Comparison of ENCODE assay signal across 8 mouse cellular contexts in genomic region chr6:85154861-85155528, GRCm38 (mm10). TPM values are rescaled to one million over a fixed set of nuclear protein-coding genes. Genes with fewer than 3 reads are reported as not detected.
DNase-seq lines count a peak whose midpoint lies in the region; ATAC-seq and TF ChIP-seq lines count a peak whose summit lies in the region.

No protein-coding gene starts in this region.

- peak; percentile 32 to 53 for DNase-seq in cerebellum, postnatal 25 days
- peak; percentile 51 for DNase-seq in adrenal gland, postnatal 25 days
- DNase-seq in gastrocnemius, adult 18-20 months (ENCODE audit: low spot score): peak; percentile 28
- DNase-seq in hindbrain, postnatal 0 days (ENCODE audit: low spot score): peak; percentile 66
- DNase-seq in liver, adult 2 months (ENCODE audit: extremely low read depth, low read depth, low spot score): peak; percentile 82
- DNase-seq in yolk sac, embryonic 10.5 days (ENCODE audit: low spot score): peak; percentile 51

- H3K4me3 ChIP-seq in hindbrain, postnatal 0 days (ENCODE audit: low read length): peak overlapping the region; percentile 20
- peak overlapping the region; percentile 58 for H3K4me3 ChIP-seq in liver, adult 2 months (ENCODE audit: insufficient read depth, low read depth, low read length)
- H3K4me3 ChIP-seq in myocyte: no peak overlapping the region

- H3K36me3 ChIP-seq in hindbrain, postnatal 0 days (ENCODE audit: insufficient read depth, low read length): no peaks in the 10 kb centered on the region
- H3K36me3 ChIP-seq in liver, adult 2 months (ENCODE audit: control insufficient read depth, insufficient read depth, low read length): no peaks in the 10 kb centered on the region
- H3K36me3 ChIP-seq in myocyte (ENCODE audit: control insufficient read depth, insufficient read depth): no peaks in the 10 kb centered on the region

- H3ac ChIP-seq in myocyte (ENCODE audit: control insufficient read depth, insufficient read length): no peak overlapping the region

- H3K9ac ChIP-seq in hindbrain, postnatal 0 days (replicated peaks; ENCODE audit: low read length): peak overlapping the region; percentile 7; the same call in 1 of the 2 replicates
- H3K9ac ChIP-seq in liver, adult 2 months (ENCODE audit: low read depth, low read length): peak overlapping the region; percentile 23

- H3K4me2 ChIP-seq in hindbrain, postnatal 0 days (ENCODE audit: low read depth, low read length): peak overlapping the region; percentile 70
- H3K4me2 ChIP-seq in myocyte (ENCODE audit: low read depth): peak overlapping the region; percentile 18

- no peak overlapping the region for H3K27ac ChIP-seq in hindbrain, postnatal 0 days
- no peak overlapping the region for H3K27ac ChIP-seq in liver, adult 2 months (replicated peaks; ENCODE audit: insufficient read depth, low read depth, low read length)

- peak; percentile 67 for TF ChIP-seq CTCF in hindbrain, postnatal 0 days (IDR thresholded peaks at IDR 0.05; ENCODE audit: low read depth)
- TF ChIP-seq CTCF in liver, adult 2 months (IDR thresholded peaks at IDR 0.05; ENCODE audit: low read depth, low read length): peak; percentile 60

- no peaks in the 10 kb centered on the region for H3K4me1 ChIP-seq in hindbrain, postnatal 0 days (ENCODE audit: insufficient read depth, low read length)
- peaks cover 5% of the 10 kb centered on the region; the same call in 1 of the 2 replicates for H3K4me1 ChIP-seq in liver, adult 2 months (ENCODE audit: control insufficient read depth, insufficient read depth, low read length)

- TF ChIP-seq POLR2A in liver, adult 2 months (IDR thresholded peaks at IDR 0.05; ENCODE audit: extremely low read depth, insufficient read depth, low read length): no peak
- no peak for TF ChIP-seq POLR2A in myocyte (IDR thresholded peaks at IDR 0.05; ENCODE audit: insufficient read length, low read depth)

- H3K9me3 ChIP-seq in hindbrain, postnatal 0 days (ENCODE audit: low read length): no peaks in the 10 kb centered on the region

- ATAC-seq in cerebellum, adult (ENCODE audit: insufficient number of reproducible peaks, low FRiP score, low TSS enrichment): no peak
- peak; percentile 30; the same call in 1 of the 2 replicates for ATAC-seq in hindbrain, postnatal 0 days

- H3K27me3 ChIP-seq in hindbrain, postnatal 0 days (ENCODE audit: insufficient read depth, low read length): no peaks in the 10 kb centered on the region
- no peaks in the 10 kb centered on the region for H3K27me3 ChIP-seq in liver, adult 2 months (ENCODE audit: control insufficient read depth, insufficient read depth, low read length)
- H3K27me3 ChIP-seq in myocyte (ENCODE audit: control insufficient read depth, insufficient read depth, insufficient read length): peaks cover 11% of the 10 kb centered on the region

- WGBS in hindbrain, postnatal 0 days: 2% methylated on average over 34 of the region's 34 CpGs
- WGBS in liver, adult 2 months: 4% methylated on average over 34 of the region's 34 CpGs

- no peaks in the 10 kb centered on the region for H3K79me2 ChIP-seq in liver, adult 2 months (ENCODE audit: control insufficient read depth, insufficient read depth, low read length)
- H3K79me2 ChIP-seq in myocyte (ENCODE audit: control insufficient read depth, insufficient read depth): no peaks in the 10 kb centered on the region

TF ChIP-seq in myocyte, 11 proteins besides CTCF, POLR2A, EP300 and RAD21:
- no peak for TF ChIP-seq USF1 (IDR thresholded peaks at IDR 0.05; ENCODE audit: low read depth)
- TF ChIP-seq MYOG (IDR thresholded peaks at IDR 0.05; ENCODE audit: control insufficient read depth in 1 of 3, insufficient read depth in 1 of 3, insufficient read length in 2 of 3, low read depth in 2 of 3): peak in 1 of 3 experiments; percentile 22
- TF ChIP-seq CEBPB (IDR thresholded peaks at IDR 0.05; ENCODE audit: insufficient read depth, poor library complexity, severe bottlenecking): no peak
TF ChIP-seq in myocyte: peak in this region for 1.

RNA-seq across cellular contexts. Expression of gene Spr, which starts 17.4 kb away (rescaled TPM):
- total RNA-seq in adrenal gland, postnatal 25 days (2021): 64.3 and 81.8 TPM in 2 replicates
- total RNA-seq in gastrocnemius, adult 18-20 months (2021): 10 to 100 TPM; 47.4 to 51.5 TPM
- 44.3 and 45.0 TPM in 2 replicates for total RNA-seq in hindbrain, postnatal 0 days (2014; rRNA removed)
- 36.1 TPM in 2 replicates for polyA plus RNA-seq in hindbrain, postnatal 0 days (2015; fragmentation: Nextera tagmentation; extraction: Ambion mirVana)
- total RNA-seq in liver, adult 2 months (2014; rRNA removed): 143 and 164 TPM in 2 replicates
- 53.2 and 68.0 TPM in 2 replicates for polyA plus RNA-seq in liver, adult 2 months (2012; rRNA removed)
- 72.4 TPM for polyA plus RNA-seq in myocyte (2012; fragmentation: generic; extraction: Trizol)

RNA-seq across cellular contexts. Expression of gene Emx1, which starts 32.2 kb away (rescaled TPM):
- total RNA-seq in adrenal gland, postnatal 25 days (2021): not detected in 2 replicates
- total RNA-seq in gastrocnemius, adult 18-20 months (2021): not detected
- 0.52 and 0.61 TPM in 2 replicates for total RNA-seq in hindbrain, postnatal 0 days (2014; rRNA removed)
- polyA plus RNA-seq in hindbrain, postnatal 0 days (2015; fragmentation: Nextera tagmentation; extraction: Ambion mirVana): 0.11 TPM in 1 of 2 replicates, not detected in the other
- not detected in 2 replicates for total RNA-seq in liver, adult 2 months (2014; rRNA removed)
- polyA plus RNA-seq in liver, adult 2 months (2012; rRNA removed): not detected in 2 replicates
- not detected for polyA plus RNA-seq in myocyte (2012; fragmentation: generic; extraction: Trizol)

Comparison
In these comparisons a context has a peak if more than half of its experiments do, and no peak if none do; other contexts are left out.
1. DNase-seq: peak in every context shown above with its lines; median percentile 82 in liver, adult 2 months; 66 in hindbrain, postnatal 0 days; 51 in adrenal gland, postnatal 25 days; 51 in yolk sac, embryonic 10.5 days; 42 in cerebellum, postnatal 25 days; 28 in gastrocnemius, adult 18-20 months.